Mouse (Mus musculus): ENCODE measurements at regions not wholly inside any gene's neighbourhood (a gene's known extent, or its start where the extent isn't known, plus 50 kb on each side); places are given as distances from the start of the nearest gene placed in this dataset.
A peak's percentile ranks its signal among the peaks of the same experiment; 100 is the strongest.

GRCm38 (mm10) chr13:101625922-101626321 lies 142.1 kb downstream of the Pik3r1 start:
- no peak for ATAC-seq (replicated peaks; ENCODE audit: poor library complexity)

- ATAC-seq (replicated peaks; ENCODE audit: poor library complexity): no peak; the same call in 1 of the 2 replicates
Observed at GRCm38 (mm10) chr13:101624179-101624581, 143.8 kb downstream of the Pik3r1 start.

GRCm38 (mm10) chr13:101622649-101623048 lies 145.4 kb downstream of the Pik3r1 start:
- no peak for ATAC-seq (replicated peaks; ENCODE audit: poor library complexity)

GRCm38 (mm10) chr13:101620660-101621059 lies 147.4 kb downstream of the Pik3r1 start:
- ATAC-seq (replicated peaks; ENCODE audit: poor library complexity): peak; percentile 83

- no peak for ATAC-seq (replicated peaks; ENCODE audit: poor library complexity)
Observed at GRCm38 (mm10) chr13:101619154-101619553, 148.9 kb downstream of the Pik3r1 start.

GRCm38 (mm10) chr13:101612786-101613185 lies 155.2 kb downstream of the Pik3r1 start:
- no peak for ATAC-seq (replicated peaks; ENCODE audit: poor library complexity)

GRCm38 (mm10) chr13:101611725-101612124 lies 156.3 kb downstream of the Pik3r1 start:
- peak; percentile 100 for ATAC-seq (replicated peaks; ENCODE audit: poor library complexity)

- no peak for ATAC-seq (replicated peaks; ENCODE audit: poor library complexity)
Observed at GRCm38 (mm10) chr13:101606184-101606730, 161.8 kb downstream of the Pik3r1 start.

- no peak for ATAC-seq (replicated peaks; ENCODE audit: poor library complexity)
Observed at GRCm38 (mm10) chr13:101605685-101606084, 162.3 kb downstream of the Pik3r1 start.

- ATAC-seq (replicated peaks; ENCODE audit: poor library complexity): no peak
Observed at GRCm38 (mm10) chr13:101605051-101605450, 163.0 kb downstream of the Pik3r1 start.

GRCm38 (mm10) chr13:101598126-101598485 lies 169.9 kb downstream of the Pik3r1 start:
- ATAC-seq (replicated peaks; ENCODE audit: poor library complexity): no peak

GRCm38 (mm10) chr13:101597243-101598125 lies 170.5 kb downstream of the Pik3r1 start:
- ATAC-seq (replicated peaks; ENCODE audit: poor library complexity): no peak

- no peak for ATAC-seq (replicated peaks; ENCODE audit: poor library complexity)
Observed at GRCm38 (mm10) chr13:101594511-101595175, 173.4 kb downstream of the Pik3r1 start.

- ATAC-seq (replicated peaks; ENCODE audit: poor library complexity): peak; percentile 74
Observed at GRCm38 (mm10) chr13:101592355-101592754, 175.7 kb downstream of the Pik3r1 start.

- no peak for ATAC-seq (replicated peaks; ENCODE audit: poor library complexity)
Observed at GRCm38 (mm10) chr13:101588905-101589304, 179.1 kb downstream of the Pik3r1 start.

- ATAC-seq (replicated peaks; ENCODE audit: poor library complexity): no peak
Observed at GRCm38 (mm10) chr13:101586787-101587186, 181.2 kb downstream of the Pik3r1 start.

- no peak for ATAC-seq (replicated peaks; ENCODE audit: poor library complexity)
Observed at GRCm38 (mm10) chr13:101576481-101576880, 191.5 kb downstream of the Pik3r1 start.

- ATAC-seq (replicated peaks; ENCODE audit: poor library complexity): peak; percentile 99
Observed at GRCm38 (mm10) chr13:101572809-101573590, 195.0 kb downstream of the Pik3r1 start.

GRCm38 (mm10) chr13:101572246-101572645 lies 195.8 kb downstream of the Pik3r1 start:
- no peak for ATAC-seq (replicated peaks; ENCODE audit: poor library complexity)

- ATAC-seq (replicated peaks; ENCODE audit: poor library complexity): no peak
Observed at GRCm38 (mm10) chr13:101570034-101570433, 198.0 kb downstream of the Pik3r1 start.
